Mouse (Mus musculus) right cerebral cortex, postnatal 14 days (tissue): Measurements from ENCODE around the gene Nabp1.

Source experiments
- DNase-seq: peaks from one replicate; pipeline ENCODE4 v3.0.0; 2022

Gene Nabp1

DNA sequence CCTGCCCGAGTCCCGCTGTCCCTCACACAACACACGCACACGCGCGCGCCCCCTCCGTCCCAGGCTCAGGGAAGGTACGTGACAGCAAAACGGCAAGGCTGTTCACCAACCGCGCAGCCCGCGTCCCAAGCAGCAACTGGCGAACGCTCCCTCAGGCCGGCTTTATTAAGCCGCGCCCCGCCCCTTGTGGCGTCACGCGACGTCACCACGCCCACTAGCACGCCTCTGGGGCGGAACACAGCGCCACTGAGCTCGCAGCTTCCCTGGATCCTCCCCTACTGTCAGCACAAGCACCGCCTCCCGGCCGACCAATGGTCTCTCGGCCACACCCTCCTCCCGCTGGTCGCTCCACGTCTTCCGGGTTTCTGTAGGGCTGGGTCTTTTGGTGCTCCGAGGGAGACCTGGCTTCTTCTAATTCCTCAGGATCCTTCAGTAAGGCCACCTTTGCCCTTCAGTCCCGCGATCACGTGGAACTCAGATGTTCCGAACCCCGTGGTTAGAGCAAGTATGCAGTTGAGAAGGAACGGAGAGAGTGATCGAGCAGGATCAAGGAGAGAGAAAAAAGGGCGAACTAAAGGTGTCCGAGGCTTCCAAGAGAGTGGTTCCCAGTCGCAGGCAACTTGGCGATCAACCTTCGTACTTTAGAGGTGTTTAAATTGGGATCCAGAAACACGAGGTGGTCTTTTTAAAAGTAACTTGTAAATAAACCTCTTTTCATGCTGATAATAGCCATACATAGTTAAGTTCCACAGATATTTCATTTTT lies at the start of gene Nabp1:
Nabp1 (minus strand) TSS at position 164 of the 765 bp plus-strand sequence.
- peak; percentile 98 for DNase-seq

DNA sequence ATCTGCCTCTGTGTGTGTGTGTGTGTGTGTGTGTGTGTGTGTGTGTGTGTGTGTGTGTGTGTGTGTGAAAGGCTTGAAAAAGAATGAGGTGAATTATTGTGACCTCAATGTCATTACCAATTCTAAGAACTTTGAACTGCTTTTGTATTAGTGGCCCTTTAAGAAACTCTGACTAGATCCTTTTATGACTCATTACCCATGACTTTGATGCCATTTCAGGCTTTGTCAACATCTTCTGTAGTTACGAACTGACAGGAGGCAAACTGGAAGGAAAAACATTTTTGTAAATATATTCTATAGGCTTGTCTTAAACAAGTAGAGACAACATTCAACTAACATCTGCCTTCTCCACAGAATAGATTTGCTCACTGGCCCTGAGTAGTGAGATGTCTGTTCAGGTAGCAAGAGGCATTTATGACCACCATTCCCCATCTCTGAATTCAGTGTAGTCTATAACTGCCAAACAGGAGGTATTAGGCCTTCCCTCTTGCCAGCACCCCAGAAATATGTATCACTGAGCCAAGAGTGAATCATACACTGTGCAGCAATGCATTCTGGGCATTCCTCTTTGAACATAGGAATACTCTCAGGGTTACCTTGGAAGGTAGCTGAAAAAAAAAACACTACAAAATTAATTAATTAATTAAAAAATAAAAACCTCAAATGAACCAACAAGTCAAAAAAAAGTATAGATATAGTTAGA lies 47.5 kb upstream of the Nabp1 start:
- no peak for DNase-seq

DNA sequence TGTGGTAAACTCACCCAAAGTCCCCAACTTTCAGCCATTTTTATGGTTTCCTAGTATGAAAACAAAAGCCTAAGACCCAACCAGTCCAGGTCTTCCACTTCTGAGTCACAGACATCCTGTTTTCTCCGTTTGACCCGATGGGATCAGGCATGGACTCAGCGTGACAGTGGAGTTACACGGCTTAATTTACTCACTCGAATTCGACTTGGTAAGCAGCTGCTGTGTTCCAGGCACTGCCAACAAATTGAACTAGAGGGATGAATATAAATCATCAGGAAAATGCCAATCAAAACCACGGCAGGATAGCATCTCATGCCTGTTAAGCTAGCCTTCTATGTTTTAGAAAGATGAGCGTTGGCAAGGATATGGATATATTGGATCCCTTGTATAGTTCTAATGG lies 43.4 kb upstream of the Nabp1 start:
- no peak for DNase-seq

DNA sequence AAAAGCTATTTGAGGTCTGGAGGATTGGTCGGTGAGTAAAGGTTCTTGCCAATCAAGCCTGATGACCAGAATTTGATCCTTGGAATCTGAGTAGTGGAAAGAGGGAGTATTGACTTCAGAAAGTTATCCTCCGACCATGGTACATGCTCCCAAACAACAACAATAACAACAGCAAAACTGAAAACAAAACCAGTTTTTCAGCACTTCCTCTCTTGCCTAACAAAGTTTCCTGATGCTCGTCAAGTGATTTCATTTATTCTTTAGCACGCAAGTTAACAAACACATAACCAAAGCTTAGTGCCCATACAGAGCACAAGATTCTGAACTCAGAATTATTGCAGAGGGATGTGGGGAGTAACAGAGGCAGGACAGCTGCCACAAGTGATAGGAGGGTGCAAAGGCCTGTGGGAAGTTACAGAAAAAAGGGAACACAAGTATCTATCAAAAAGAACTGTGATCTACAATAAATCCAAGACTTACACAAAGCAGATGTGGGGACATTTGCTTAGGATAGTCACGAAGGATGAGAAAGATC lies 42.1 kb upstream of the Nabp1 start:
- no peak for DNase-seq

DNA sequence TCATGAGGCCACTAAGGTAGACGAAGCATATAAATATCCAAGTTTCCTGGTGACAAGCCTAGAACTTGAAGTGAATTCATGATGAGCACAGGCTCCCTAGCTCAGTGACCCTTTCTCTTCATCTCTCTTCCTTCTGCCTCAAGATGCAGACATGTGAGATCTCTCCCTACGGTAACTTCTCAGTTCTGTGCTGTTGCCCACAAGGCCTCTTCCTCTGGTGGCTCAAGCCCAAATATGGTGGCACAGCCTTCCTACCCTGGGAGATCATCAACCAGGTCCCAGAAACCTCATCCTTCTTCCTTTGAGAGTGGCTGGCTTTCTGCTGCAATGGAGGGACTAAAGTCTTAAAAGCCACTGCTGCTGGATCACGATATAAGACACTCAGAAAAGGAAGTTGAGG lies 40.9 kb upstream of the Nabp1 start:
- DNase-seq: no peak

DNA sequence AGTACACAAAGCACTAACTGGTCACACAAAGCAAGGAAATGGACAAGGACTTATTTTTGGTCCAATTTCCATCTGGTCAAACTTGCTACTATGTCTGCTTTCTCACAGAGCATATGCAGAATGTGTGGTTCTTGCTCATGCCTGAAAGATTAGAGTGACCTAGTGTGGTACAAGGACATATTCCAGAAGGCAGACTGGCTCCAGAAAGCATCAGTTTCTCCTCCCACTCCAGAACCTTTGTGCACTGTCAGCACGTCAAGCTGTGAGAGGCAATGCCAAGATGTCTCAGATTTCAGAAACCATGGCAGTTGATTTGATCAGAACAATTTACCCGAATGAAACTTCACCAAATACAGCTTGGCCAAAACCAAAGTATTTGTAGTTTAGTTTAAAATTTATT lies 37.4 kb upstream of the Nabp1 start:
- no peak for DNase-seq

DNA sequence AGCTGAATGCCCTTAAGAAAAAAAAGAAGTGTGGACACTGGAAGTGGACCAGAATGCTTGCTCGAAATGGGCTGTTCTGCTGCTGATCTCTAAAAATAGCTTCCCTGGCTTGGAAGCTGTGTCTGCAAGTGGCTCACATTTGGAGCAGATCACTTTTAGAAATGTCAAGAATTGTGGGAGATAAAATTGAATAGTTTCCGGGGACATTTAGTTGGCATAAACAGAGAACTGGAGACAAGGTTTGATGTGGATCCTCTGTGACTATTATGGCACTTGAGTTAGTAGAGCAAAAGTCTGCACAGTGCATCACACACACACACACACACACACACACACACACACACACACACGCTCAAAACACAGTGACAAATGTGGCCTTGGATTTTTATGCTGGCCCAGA lies 36.8 kb upstream of the Nabp1 start:
- no peak for DNase-seq

DNA sequence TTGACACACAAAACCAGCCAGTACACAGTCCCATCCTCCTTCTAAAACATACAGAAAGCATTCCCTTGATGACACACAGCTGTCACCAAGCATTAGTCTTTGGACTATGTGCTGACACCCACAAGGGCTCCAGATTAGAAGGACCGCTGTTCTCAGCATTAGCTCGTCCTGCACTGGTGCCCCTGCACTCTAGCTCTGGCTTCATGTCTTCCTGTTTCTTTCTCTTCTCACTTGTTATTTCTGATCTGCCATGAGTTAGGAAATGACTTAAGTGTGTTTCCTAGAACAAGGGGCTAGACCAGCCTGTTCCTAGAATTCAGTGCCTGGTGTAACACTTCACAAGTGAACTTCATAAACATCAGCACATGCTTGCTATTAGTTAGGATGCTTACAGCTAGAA lies 36.2 kb upstream of the Nabp1 start:
- DNase-seq: no peak

DNA sequence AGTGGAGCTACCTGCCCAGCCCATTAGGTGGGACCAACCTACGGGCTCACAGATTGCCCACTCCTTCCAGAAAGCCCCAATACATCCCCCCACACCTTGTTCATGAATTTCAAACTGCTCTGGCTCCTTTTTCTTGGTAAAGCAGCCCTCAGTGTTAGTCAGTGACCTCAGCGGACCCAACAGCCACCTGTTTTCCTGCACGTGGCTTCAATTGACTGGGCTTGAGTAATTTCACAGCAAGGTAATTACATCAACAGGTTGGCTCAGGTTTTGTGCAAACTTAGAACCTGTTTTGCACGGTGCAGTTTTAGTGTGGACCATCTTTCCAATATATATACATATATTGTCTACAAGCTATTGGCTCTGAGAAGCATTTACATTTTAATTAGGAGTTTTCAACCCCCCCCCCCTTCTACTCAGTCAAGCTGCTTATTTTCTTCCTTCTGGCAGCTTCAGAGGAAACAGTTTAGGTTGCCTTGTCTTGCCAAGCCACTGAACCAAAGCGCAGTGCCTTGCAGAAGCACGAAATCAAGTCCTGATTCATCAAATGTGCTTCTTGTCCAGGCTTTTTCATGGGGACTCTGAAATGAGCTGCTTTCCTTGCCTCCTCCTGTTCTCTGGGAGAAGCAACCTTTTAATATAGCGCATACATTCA lies 35.0 kb upstream of the Nabp1 start:
- DNase-seq: no peak

DNA sequence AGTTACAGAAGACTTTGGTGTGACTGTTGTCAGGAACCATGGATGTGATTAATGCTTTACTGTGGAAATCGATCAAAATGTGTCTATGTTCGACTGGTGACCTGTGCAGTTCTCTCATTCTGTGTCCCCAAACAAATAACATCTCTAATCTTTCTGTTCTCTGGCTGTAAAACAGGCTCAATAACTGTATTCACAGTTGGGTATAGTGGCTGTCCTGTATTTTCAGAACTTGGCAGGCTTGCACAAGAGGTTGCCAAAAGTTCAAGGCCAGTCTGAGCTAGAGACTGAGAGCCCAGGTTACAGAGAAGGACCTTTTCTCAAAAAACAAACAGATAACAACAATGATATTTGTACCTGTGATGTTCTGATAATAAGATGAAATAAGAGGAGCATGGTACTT lies 34.1 kb upstream of the Nabp1 start:
- DNase-seq: no peak

DNA sequence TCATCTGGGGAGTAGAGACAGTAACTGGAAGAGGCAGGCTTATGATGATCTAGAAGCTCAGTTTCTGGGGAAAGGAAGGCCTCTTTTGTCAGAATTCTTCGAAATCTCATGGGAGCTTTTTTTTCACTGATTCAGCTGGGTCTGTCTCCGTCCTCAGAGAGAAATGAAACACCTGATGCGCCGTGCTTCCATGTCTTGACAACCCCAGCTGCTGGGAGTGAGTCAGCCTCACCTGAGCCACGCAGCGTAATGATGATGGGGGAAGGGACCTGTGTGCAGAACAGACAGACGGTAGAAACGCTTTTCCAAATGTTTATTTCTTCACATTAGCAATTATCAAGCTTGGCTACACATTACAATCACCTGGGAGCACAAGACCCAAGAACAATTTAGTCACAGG lies 31.6 kb upstream of the Nabp1 start:
- no peak for DNase-seq

DNA sequence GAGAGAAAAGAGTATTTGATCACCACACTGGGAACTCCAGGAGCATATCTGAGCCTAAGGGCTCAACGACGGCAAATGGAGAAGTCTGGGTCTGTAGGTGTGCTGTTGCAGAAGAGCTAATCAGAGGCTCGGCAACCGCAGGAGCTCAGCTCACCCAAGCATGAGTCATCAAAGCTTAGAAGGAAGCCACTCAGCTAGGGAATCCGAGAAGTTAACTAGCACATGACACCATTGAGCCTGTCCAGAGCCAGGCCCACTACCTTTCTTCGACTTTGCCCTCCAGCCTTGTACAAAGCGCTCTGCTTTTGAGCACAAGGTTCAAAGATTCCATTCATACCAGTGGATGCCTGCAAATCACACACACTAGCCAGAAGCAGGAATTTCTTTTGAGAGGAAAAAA lies 30.9 kb upstream of the Nabp1 start:
- no peak for DNase-seq

DNA sequence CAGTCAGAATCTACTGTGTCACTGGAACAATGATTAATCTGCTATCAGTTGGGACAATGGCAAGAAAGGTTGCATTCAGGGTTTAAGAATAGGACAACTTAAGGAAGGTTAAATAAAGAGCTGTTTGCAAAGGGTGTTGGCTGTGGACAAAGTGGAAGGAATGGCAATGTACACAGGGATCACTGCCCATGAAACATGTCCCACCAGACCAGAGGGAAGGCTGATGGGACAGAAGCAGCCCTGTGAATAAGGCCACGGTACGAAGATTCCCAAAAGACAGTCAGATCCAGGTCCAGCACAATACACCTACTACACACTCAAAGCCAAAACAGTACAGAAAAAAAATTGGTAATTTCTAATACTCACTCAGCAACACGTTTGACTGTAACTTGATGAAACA lies 30.3 kb upstream of the Nabp1 start:
- no peak for DNase-seq

DNA sequence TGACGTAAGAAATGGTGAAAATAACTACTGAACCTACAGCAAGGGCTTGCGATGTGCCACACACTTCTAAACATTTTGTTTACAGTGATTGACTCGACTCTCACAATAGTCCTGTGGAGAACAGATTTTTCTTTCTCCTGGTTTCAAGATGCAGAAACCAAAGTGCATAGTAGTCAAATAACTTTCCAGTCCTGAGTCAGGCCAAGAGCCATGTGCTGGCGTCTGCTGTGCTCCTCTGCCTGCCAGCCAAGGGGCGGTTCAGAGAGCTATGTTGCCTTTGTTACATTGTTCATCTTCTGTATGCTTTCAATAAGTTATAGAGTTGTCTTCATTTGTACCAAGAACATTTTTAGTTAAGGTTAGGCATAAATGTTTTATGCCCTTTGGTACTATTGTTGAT lies 29.2 kb upstream of the Nabp1 start:
- no peak for DNase-seq

DNA sequence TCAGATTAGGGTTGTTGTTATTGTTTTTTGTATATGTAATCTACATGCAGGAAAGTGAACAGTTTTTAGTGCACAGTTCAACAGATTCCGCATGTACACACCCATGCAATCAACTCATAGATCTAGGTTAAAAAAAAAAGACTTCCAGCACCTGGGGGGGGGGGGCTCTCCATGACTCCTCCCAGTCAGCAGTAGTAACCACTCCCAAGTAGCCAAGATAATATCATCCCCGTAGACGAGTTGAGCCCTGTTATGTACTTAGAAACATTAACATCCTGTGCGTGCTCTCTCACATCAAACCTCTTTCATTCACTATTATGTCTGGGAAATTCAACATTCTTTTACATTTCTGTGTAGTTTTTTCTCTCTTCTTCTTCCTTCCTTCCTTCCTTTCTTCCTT lies 28.0 kb upstream of the Nabp1 start:
- DNase-seq: no peak

DNA sequence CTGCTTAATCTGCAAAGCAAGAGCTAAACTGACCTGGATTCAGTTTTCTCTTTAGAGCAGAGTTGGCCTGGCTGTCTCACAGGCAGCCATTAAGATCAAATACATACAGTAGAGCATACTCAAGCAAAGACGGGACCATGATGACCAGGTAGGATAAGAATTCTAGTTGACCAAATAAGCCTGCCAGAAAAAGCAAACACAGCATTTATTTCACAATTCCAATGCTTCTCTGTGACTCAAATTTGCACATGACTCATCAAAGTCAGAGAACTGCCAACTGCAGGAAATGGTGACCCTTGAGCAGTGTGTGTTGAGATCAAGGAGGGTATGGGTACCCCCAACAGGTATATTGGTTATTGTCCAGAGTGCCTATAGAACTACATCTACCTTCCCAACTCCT lies 27.4 kb upstream of the Nabp1 start:
- no peak for DNase-seq

DNA sequence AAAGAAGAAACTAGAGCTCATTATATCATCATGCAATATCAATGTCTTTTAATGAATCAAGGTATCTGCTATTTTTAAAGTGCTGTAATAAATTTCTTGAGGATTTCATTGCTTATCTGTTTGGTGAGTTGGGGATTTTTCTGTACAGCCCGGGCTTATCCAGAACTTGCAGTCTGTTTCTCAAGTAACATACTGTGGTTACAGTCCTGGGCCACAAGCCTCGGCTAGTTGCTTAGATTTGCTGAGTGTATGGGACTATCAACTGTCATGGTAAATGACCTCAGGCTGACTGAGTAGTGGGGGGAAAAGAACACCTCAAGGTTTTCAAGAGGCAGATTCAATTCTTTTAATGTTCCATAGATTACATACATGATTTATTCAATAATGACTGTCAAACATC lies 24.8 kb upstream of the Nabp1 start:
- DNase-seq: no peak

DNA sequence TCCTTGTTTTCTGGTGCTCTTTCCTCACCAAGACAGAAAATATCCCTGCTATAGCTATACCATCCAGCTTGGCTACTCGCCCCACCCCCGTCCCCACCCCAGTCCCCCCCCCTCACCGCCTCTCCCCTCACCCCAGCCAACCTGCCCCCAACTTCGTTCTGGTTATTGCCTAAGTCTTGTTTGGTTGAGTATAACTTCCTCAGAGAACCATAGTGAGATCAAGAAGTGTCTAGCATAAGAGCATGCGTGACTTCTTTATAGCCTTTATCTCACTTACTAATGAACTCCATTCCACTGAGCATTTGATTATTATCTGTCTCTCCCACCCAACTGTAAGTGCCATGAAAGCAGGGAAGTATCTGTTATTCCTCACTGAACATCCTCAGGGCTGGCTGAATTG lies 24.1 kb upstream of the Nabp1 start:
- no peak for DNase-seq

DNA sequence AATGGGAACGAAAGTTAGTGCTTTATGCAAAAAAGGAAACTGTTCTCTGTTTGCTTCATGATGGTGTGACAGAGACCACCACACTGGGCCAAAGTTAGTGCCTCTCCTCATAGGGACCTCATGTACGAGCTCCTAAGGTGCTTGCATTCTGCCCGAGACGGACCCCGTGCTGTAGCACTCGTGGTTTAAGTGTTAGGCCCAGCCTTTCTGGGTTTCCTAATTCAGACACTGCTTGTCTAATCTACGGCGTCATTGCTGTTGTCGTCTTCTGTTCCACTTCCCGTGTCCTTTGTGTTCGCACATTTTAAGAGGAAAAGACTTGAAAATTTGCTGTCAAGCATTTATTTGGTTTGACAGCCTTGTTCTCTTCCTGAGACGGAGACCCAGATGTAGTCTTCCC lies 23.0 kb upstream of the Nabp1 start:
- no peak for DNase-seq

DNA sequence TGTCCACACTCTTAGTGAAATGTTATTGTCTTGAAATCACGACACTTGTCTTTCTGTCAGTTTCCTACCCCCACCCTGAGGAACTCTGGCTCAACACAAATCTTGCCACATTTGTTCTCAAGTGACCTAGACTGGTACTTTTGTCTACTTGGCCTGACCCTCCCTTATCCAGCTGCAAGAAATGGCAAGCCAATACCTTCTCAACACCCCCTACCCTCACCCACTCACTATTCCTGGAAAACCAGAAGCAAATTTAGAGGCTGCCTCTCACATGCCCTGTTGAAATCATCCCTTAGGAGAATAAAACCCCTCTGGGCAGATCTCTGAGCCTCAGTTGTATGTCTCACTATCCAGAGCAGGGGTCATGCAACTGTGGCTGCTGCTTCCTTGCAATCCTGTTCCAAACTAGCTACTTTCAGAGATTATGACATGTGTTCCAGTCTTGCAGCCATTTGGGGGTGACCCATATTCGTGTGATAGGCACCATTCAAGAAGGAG lies 20.4 kb upstream of the Nabp1 start:
- no peak for DNase-seq

DNA sequence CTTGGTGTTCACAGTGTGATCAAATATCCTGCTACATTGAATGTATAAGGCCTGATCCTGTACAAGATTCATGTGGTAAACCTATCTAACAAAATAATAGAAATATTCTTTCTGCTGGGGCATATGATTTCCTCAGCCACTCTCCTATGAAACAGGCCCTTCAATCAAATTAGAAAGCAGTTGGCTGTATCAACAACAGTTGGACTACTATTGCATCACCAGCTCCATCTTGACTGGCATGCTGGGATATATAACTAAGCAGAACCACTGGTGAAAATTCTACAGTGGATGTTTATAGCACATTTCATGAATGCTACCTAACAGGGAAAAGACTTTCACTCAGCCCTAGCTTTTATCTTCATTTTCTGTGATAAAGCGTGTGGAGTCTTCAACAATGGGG lies 17.9 kb upstream of the Nabp1 start:
- DNase-seq: no peak

DNA sequence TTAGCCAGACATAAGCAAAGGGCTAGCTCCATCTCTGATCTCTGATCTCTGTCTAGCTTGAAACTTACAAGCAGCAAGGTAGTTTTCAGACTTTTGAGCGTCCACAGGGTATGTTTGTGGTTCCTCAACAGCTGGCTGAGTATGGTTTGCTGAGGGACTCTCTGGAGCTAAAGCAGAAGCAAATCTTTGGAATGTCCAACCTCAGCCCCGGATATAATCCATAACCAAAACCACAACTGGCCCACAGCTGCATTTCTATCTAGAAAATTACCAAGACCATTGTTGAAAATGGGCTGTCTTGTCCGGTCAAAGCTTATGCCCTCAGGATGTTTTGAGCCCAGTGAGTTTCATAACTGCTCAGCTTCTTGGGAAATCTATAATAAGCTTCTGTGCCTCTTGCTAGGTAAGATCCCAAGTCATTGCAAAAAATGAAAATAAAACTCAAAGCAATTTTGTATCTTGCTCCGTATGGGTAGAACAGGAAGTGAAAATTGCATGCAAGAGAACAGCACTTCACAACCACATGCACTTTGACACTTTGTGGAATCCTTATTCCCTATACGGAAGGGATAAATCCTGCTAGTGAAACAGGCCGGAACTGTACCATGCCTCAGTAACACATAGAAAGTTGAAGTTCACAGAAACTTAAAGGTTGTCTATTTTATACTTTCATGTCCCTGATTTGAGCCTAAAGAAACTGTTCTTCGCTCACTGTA lies 15.5 kb upstream of the Nabp1 start:
- no peak for DNase-seq

DNA sequence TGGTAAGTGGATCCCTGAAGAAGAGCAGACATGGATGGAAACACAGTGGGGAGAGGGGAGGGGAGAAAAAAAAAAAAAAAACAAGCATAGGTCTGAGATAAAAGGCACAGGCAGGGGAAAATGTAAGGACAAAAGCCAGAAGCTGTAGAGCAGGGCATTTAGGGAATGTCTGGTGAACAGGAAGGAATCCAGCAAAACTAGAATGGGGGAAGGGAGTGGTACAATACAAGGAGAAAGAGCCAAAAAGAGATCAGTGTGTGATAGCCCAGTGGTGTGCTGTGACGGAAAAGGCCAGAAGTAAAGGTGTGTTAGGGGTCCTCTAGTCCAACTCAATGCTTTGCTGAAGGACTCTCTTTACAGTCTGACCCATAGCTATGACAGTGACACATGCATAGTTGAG lies 8.1 kb upstream of the Nabp1 start:
- DNase-seq: no peak
